In the genomic region with DNA sequence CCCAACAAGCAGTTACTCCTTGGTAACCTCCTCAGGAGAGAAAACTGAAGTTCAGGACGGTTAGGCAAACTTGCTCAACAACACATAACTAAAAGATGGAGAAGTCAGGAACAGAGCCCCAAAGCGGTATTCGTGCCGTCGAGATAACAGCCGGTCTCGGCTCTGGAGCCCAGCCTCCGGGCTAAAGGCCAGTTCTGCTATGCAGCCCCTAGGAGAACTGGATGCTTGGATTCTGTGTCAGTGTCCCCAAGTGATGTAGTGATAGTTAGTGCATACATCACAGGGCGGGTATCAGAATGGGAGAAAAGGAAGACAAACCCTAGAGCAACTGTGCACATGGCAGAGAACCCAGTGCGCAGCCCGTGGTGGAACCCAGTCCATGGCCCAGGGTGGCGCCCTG, we compare ENCODE assay signal across 14 mouse cellular contexts.
"Had no signal": no experiment of that assay in that cellular context is flagged by ENCODE, and none has a peak within 500 bp of the region (broad histone marks: within the 10 kb centered on the region; RNA-seq: fewer than 3 reads in every experiment).

No protein-coding gene starts in this region.

- H3K36me3 ChIP-seq: kidney, embryonic 15.5 days; liver, embryonic 13.5 days; lung, embryonic 15.5 days; midbrain, embryonic 10.5 days; neural tube, embryonic 12.5 days had no signal

- DNase-seq: kidney, postnatal 14 days; liver; liver, embryonic 13.5 days; liver, postnatal 0 days; lung, postnatal 36 days; midbrain, embryonic 14.5 days; right cerebral cortex, postnatal 14 days; thymus, postnatal 36 days had no signal

- H3K27me3 ChIP-seq: kidney, embryonic 15.5 days; liver, embryonic 13.5 days; lung, embryonic 15.5 days; neural tube, embryonic 12.5 days had no signal

- H3K4me2 ChIP-seq: kidney, embryonic 15.5 days; liver, embryonic 13.5 days; lung, embryonic 15.5 days; neural tube, embryonic 12.5 days had no signal

- H3K27ac ChIP-seq: kidney, embryonic 15.5 days; liver, embryonic 13.5 days; lung, embryonic 15.5 days; midbrain, embryonic 10.5 days; neural tube, embryonic 12.5 days had no signal

- H3K4me3 ChIP-seq: kidney, embryonic 15.5 days; liver, embryonic 13.5 days; lung, embryonic 15.5 days; midbrain, embryonic 10.5 days; myocyte; neural tube, embryonic 12.5 days had no signal

- H3K9ac ChIP-seq: kidney, embryonic 15.5 days; liver, embryonic 13.5 days; liver, postnatal 0 days; lung, embryonic 15.5 days; neural tube, embryonic 12.5 days had no signal

- H3K9me3 ChIP-seq: kidney, embryonic 15.5 days; liver, embryonic 13.5 days; lung, embryonic 15.5 days; midbrain, embryonic 10.5 days; neural tube, embryonic 12.5 days had no signal

- ATAC-seq: intestine, embryonic 16.5 days; liver, postnatal 0 days had no signal
